Mouse (Mus musculus) CD4-positive helper T cell, adult 2 months (primary cell): Measurements from ENCODE around the gene Nfyc.

Source experiments
- DNase-seq: peaks from one replicate; pipeline ENCODE4 v3.0.0-alpha.2; 2012; ENCODE audit warnings: low read depth, missing footprints, low spot score

Gene Nfyc

DNA sequence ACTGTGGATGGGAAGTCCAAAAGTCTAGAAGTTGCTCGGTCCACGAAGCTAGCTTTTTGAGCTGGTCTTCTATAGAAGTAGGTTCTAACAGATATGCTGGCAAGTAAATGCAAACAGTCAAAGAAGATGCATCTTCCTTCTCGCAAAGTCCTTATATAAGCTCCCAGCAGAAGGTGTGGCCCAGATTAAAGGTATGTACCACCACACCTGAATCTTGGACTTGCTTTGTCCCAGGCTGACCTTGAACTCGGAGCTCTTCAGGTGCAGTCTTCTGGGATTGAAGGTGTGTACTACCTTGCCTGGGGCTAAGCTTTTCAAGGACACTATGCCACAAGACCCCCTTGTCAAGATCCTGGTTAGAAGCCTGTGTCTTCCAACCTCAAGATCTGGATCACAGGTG is at the start of gene Nfyc:
Nfyc (minus strand) TSS at position 101 of the 400 bp plus-strand sequence.
- no peak for DNase-seq

DNA sequence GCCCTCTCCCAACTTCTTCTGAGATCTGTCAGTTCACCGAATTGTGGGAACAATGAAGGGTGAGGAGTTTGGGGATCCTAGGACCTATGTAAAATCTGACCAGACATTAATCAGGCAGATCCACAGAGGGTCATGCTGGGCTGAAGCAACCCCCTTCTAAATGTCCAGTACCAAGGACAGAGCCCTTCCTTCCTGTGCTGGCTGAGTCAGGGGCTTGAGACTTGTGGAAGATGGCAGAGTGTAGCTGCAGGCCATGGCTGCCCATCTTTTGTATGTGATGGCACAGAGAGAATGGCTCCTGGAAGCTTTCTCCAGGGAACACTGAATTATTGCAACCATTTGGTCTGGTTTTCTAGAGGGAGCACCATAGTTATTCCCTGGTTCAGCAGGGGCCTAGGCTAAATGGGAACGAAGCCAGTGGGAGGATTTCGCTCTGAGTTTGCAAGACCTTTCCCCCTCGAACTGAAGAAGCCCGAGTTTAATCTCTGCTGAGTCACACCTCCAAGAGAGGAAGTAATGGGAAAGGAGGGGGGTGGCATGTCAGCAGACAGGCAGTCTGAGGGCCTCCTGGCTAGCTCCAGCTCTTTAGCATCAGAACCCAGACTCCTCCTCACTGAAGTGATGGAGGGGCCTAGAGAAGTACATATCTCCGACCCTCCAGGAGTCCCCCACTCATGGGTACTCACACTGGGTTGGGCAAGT is 49.5 kb upstream of the Nfyc start:
- no peak for DNase-seq

DNA sequence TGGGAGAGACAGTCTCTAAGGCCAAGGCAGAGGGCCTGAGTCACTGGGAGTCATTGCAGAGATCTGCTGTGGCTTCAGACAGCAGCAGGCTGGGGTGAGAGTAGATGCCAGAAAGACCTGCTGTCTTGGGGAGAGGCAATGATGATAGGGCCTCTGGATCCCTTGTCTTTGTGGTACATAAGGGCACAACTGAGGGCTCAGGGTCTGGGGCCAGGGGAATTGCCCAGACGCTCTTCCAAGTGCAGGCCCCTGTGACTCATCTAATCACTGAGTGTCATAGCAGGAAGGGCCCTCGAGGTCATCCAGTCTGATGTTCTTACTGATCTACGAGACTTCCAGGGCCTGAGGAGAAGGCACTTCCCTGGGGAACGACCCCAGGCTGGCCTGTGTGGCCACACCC is 48.0 kb upstream of the Nfyc start:
- DNase-seq = no peak

DNA sequence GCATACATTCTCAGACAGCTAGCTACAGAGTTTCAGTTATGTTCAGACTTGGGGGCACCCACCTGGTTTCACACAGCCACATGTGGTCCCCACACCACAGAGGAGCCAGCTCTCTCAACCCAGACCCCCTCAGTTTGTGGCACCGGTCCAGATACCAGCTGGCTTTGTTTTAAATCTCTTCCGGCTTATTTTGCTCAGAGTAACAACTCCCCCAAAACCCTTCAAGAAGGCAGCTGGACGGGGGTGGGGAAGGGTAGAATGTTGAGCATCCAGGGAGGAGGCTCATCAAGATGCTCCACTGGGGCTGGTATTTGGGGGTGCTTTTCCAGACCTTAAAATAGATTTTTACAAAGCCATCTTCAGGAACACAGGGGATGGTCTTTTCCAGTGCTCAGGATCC is 47.4 kb upstream of the Nfyc start:
- DNase-seq = no peak

DNA sequence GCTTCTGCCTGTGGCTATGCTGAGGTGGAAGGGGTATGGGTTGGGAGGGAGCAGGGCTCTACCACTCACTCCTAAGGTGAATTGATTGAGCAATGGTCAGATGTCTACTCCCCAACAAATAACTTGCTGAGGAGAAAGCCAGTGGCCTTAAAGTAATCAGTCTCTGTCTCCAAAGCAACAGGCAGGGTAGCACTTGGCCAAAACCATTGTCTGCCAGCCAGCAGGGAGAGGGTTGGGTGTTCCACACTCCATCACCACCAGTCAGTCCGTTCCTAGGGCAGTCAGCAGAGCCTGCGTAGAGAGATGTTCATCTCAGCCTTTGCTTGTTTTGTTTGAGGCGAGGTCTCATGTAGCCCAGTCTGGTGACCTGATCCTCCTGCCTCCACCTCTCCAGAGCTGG is 44.6 kb upstream of the Nfyc start:
- no peak for DNase-seq

DNA sequence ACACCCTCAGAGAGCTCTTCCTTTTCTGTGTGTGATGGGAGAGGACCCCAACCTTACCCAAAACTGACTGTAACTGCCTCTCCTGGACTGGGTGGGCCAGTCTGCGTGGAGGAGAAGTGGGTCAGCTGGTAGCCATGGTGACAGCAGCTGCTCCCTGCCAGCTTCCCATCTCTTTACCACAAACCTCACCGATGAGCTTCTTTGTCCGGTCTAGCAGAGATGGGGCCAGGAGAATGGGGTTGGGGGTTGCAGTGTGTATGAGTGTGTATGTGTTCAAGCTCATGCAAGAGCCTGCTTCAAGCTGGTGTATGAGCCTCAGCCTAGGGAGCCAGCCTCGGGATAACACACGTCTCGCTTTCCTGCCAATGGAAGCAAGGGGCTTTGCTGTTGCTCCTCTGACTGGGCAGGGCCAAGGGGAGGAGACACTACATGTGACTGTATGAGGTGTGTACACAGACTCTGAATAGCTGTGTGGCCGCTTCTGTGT is 38.9 kb upstream of the Nfyc start:
- DNase-seq = no peak

DNA sequence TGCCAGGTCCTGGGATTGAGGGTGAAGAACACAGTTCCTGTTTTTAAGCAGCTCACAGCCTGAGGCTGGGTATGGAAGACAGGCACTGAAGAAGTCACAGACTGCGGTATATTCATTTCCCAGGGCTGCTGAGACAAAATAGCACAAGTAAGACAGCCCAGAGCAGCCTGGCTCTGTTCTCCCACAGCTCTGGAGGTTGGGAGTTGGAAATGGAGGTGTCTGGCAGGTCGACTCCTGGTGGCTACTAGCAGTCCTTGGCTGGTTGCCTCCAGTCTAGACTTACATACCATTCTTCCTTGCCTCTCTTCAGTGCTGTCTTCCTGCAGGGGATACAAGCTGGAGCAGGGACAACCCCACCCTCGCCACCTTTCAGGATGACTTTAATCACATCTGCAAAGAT is 37.6 kb upstream of the Nfyc start:
- DNase-seq = no peak

DNA sequence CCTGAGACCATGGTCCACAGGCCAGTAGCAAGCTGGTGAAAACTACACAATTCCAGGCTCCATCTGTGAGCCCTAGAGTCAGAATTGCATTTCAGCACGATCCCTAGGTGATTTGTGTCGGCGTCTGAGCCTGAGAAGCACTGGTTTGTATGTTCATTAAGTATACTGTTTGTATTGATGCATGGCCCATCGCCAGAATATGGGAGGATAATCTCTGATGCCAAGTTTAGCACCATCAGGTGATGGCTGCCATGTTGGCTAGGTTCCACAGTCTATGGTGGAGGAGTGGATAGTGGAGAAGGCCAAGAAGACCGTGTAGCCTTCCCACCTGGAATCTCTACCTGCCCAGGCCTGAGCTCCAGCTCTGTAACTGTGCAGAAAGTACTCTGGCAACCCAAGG is 36.9 kb upstream of the Nfyc start:
- DNase-seq = no peak

DNA sequence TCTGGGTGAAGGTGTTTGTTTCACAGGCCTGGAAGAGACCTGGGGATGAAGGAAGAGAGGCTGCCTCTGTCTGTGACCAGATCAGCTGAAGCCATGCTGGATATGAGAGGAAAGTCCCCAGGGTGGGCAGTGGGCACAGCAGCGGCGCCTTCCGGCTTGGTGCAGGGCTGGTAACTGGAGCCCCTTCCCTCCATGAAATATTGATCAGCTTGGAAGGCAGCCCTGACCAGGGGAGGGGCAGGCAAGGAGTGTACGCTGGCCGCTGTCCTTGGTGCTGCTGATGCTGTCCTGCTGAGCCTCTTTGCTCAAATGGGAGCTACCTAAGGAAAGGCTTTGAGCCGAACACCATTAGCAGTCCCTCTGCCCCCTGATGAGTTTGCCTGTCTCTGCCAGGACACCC is 34.8 kb upstream of the Nfyc start:
- peak; percentile 14 for DNase-seq

DNA sequence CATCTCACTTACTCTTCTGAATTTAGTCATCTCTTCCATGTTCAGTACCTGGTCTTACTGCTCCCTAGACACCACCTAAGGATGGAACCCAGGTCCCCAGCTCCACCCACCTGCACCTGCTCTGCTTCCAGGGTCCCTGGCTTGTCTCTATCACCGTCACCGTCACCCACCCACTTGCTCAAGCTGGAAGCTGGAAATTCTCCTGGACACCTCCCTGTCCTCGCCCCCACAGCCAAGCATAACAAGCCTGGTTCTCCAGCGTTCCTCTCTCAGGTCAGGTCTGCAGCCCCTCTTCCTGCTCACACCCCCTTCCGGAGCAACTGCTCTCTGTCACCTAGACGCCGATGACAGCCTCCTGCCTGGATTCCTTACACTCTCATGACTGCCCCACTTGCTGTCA is 28.5 kb upstream of the Nfyc start:
- no peak for DNase-seq

DNA sequence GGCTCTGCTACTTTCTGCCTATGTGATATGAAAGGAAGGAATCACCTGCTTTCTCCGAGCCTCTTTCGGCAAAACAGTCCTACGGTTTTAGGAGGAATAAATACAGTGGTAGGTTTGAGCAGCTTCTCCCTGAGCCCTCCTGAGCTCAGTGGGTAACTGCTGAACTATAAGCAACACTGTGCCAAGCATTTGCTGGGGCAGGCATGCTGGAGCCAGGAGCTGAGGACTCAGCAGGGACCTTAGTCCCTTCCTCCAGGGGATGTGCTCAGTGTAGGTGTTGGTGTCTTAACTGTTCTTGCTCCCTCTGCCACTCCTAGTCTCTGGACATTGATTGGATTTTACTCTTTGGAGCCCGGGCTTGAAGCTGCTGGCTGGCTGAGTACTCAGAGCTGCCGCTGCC is 25.0 kb upstream of the Nfyc start:
- no peak for DNase-seq

DNA sequence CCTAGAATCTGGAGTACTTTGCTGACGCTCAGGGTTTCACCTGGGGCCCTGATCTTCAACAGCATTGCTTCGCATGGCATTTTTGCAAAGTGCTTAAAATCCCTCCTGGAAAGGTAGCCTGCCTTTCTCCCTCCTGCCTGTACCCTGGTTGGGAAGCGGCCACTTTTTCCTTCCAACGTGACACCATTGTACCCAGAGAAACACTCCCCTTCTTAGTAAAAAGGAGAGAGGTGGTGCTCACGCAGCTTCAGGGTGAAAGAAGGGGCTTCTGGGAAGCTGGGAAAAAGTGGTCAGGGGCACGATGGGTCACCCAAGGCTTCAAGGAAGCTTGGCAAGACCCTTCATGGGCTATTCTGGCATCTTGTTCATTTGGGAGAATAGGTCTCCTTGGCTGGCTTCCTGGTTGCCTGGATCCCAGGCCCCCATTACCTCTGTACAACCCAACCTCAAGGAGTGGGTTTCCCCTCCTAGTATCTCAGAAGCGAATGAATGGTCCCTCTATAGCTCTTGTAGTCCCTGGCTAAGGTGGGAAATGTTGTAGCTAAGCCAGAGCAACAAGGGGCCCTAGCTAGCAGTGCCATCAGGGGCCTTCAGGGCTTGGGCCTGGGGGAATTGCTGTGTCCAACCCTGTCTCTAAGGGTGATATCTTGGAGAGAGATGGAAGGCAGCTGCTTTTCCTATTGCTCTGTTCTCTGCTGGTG is 24.1 kb upstream of the Nfyc start:
- no peak for DNase-seq

DNA sequence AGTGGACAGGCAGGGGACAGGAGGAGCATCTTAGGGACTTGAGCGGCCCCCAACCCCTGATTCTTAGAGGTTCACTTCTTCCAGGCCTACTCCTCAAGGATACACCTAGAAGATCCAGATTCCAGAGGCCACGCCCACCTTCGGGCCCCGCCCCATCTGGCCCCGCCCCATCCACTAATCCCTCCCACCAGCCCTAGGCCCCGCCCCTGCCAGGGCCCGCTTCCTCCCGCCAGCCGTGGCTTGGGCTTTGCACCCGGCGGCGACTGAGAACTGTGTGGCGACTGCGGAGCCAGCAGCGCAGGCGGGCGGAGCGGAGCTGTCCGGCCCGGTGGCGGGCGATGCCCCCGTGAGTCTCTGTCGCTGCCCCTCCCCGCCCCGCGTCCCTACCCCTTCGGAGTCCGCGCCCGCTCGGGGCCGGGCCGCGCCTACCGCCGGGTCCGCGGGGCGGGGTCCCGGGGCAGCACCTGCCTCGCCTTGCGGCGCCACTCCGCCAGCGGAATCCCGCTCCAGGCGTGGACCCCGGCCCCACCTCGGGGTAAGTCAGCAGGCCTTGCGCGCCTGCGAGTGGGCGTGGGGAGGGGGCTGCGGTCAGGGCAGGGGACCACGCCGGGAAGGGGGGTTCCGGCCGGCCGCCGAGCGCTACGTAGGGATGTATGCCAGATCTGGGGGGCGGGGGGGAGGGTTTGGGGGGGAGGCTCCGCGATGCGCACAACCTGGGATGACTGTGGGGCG is 23.4 kb upstream of the Nfyc start, which contains the start of gene Rims3:
Rims3 (plus strand) TSS at position 229 of the 732 bp plus-strand sequence.
- peak; percentile 66 for DNase-seq

DNA sequence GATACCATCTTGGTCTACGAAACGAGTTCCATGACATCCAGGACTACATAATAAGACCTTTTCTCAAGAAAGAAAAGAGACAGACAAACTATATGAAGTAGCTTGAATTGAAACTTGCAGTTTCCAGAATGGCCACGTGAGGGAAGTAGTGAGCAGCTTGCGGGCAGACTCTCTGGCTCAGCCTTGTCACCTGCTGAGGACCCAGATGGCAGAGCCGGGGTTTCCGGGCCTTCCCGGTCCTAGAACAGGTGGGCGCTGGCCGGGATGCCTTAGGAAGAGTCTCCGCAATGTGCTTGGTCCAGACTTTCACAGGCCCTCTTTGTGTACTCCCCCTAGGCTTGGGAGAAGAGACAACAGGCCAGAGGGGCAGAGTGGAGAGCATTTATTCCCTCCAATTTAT is 19.6 kb upstream of the Nfyc start:
- peak; percentile 71 for DNase-seq

DNA sequence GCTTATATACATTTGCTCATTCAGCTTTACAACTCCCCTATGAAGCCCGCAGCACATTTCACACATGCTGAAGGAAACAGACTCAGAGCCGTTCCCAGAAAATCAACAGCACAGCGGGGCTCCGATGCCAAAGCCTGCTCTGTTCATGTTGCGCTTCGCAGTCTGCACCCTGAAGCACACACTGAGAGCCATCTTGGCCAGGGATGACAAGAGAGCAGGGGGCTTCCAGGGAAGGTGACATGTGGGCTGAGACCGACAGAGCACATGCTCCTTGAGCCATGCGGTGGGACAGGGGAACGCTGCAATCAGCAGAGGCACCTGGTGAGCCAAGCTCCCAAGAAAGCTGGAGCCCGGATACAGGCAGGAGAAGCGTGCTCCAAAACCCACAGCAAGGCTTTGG is 18.1 kb upstream of the Nfyc start:
- no peak for DNase-seq

DNA sequence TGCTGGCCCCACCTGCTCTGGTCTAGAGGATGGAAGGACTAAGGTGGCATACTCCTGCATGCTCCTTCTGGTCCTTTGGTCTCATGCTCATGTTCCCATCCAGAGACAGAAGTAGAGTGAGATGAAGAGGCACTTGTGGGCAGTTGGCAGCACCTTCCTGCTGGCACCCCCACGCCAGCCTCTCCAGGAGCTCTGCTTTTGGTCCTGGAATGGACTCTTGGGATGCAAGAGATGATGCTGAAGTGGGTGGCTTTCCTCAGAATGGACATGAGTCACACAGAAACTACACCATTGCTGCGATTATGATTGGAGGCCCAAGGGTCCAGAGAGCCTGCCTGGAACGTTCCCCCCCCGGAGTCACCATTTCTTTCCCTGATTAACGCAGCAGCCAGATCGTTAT is 17.5 kb upstream of the Nfyc start:
- DNase-seq = no peak

DNA sequence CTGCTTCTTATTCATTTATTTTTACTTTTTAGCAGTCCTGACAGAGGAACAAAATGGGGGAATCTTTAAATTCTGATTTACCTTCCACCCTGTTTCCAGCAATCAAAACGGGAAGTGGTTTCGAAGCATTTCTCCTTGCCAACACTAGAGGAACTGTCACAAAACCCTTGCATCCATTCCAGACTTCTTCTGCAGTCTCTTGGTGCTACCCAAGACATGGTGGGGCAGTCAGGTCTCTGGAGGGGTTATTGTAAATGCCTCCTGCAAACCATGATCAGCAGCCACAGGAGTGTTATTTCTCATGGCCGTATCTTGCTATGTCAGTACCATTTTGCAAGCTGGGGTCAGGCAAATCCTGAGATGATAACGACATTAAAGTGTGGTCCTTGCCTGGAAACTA is 13.7 kb upstream of the Nfyc start:
- DNase-seq = no peak

DNA sequence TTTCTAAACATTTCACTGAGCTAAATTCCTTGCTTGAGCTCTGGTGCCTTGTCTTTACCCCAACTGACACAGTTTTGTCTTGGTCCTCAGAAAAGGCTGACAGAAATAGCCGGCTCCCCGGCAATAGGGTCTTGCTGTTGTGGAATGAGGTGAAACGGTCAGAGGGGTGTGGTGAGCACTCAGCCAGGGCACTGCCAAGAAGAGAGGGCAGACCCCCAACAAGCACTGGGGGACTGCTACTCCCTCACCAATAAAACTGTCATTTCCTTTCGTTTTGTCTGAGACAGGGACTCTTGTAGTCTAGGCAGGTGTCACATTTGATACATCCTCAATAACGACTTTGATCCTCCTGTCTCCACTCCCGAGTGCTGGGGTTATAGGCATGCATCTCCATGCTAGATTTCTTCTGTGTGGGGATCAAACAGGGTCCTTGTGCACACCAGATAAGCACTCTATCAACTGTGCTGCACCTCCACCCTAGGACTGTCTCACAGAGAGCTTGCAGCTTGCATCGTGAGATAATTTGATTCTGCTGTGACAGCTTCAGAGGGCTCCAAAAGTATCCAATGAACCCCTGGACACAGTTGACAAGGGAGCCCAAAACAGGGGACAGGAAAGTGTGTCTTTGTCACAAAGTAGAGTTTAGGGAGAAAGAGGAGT is 13.2 kb upstream of the Nfyc start:
- DNase-seq = no peak

DNA sequence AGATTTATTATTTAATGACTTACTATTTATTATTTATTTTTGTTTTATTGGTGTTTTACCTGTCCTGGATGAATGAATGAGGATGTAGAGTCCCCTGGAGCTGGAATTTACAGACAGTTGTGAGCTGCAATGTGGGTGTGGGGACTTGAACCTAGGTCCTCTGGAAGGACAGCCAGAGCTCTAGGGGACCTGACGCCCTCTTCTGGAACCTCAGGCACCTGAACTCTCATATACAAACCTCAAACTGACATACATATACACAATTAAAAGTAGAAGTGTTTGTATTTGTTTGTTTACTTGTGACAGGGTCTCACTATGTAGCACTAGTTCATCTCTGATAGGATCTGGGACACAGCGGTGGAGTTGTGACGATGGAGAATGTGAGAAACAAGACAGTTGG is 10.0 kb upstream of the Nfyc start:
- DNase-seq = no peak

DNA sequence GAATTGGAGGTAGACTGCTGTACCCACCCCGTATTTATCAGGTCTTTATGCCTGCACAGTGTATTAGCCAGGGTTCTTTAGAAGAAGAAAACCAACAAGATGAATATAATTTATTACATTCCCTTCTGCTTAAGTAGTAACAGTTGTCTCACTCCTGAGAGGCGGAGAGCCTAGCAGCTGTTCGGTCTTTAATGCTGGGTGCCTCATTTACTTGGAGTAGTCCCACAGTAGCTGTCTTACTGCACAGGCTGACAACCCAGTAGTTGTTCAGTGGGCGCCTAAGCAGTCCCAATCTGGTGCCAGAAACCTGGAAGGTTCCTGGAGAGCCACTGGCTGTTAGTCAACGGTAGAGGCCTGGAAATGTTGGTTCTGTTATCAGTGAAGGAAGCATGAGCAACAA is 605 bp downstream of the Nfyc start:
- no peak for DNase-seq

DNA sequence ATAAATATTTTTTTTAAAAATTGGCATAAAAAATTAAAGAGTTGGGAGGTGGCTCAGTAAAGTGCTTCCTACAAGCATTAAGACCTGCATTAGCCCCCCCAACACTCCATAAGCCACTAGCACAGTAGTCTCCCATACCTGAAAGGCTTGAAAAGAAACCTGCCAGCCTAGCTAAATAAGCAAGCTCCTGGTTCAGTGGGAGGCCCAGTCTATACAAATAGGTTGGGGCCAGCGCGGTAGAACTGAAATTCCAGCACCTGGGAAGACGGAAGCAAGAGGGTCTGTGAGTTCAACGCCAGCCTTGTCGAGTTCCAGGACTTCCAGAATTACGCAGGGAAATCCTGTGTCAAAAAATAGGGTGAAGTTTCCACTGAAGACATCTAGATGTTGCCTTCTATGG is 5.0 kb downstream of the Nfyc start:
- no peak for DNase-seq
